Mouse (Mus musculus) layer of hippocampus, adult 8-10 months (tissue): ENCODE results near the gene Cyp2d11. TPM values are rescaled to one million over a fixed set of nuclear protein-coding genes. Genes with fewer than 3 reads are reported as not detected.

Source experiments
- DNase-seq, 2 experiments: peaks; one replicate each; pipeline ENCODE4 v3.0.0; 2022; ENCODE audit warnings: low spot score in 2 of 2
- total RNA-seq, 4 experiments: library from RNA; stranded (reverse); gene quantifications; 2 replicates each; pipeline ENCODE4 v1.2.4; 2022

Cyp2d11 gene
- total RNA-seq, 4 experiments from 2014 or later: 0.45 TPM; not detected in 3

DNA sequence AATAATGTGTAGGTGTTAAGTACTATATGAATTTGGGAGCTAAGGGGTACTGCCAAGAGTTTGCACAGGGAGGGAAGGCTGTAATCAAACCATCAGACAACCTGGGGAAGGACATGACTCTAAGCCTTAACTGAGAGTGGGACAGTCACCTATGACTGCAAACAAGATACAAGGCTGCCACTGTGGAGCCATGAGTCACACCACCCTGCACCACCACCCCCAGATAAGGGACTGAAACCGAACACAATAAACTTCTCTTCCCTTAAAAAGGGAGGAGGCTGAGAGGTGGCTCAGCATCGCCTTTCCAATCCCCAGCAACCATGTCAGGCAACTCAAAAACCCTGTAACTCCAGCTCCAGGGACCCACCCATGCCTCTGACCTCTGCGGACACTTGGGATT is 42.3 kb downstream of the Cyp2d11 start:
- DNase-seq: no peak

DNA sequence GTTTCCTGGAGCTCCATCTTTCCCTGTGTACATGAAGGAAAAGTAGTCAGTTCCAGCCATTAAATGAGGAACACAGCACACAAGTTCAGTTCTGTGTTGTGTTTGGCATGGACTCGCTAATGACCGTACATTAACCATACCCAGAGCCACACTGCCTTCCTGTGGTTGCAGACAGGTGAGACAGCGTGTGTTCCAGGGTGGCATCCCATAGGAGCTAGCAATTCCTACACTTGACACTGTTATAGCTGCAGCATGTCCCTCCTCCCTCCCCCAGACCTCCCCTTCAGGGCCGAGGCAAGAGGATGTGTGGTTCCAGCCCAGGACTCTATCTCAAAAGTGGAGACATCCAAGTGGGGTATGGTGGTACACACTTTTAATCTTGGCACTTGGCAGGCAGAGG is 43.5 kb downstream of the Cyp2d11 start:
- DNase-seq: no peak

DNA sequence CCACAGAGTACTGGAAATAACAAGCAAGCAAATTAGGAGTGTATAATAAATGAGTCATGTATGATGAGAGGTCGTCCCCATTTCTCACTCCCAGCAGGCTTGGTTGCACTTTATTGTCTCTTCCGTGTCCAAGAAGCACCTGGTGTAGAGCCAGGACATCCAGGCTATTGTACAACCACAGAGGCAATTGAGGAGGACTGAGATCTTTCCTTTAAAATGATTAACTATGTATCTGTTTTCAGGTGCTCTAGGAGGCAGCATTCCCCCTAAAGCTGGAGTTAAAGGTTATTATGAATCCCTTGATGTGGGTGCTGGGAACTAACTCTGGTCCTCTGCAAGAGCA is 44.9 kb downstream of the Cyp2d11 start:
- DNase-seq: no peak

DNA sequence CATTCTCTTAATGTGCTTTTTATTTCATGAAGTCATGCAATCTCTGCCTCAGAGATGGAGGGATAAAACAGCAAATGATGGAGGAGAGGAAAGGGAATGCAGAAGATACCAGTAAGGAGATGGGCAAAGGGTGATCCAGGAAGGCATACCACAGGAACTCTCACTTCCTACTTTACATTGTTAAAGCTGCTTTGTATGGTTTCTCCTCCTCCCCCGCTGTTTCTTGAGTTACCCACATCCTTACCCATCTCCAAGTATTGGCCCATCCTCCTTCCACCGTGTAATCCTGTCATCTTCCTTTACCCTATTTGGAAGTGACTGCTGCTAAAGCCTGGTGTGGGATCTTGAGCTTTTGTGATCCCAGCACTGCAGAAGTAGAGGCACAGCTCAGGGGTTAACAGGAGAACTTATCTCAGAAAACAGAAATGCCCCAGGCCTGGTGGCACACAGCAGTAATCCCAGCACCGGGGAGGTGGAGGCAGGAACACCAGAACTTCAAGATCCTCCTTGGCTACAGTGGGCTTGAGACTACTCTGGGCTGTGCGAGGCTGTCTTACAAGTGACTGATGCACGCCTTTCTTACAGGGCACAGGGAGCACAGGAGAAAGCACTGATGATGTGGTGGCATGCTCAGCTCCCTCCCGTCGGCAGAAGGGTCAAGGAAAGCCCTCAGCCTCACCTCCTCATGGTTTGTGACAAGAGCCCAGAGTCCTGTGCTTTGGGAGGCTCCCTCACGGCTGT is 45.4 kb downstream of the Cyp2d11 start:
- no peak for DNase-seq

DNA sequence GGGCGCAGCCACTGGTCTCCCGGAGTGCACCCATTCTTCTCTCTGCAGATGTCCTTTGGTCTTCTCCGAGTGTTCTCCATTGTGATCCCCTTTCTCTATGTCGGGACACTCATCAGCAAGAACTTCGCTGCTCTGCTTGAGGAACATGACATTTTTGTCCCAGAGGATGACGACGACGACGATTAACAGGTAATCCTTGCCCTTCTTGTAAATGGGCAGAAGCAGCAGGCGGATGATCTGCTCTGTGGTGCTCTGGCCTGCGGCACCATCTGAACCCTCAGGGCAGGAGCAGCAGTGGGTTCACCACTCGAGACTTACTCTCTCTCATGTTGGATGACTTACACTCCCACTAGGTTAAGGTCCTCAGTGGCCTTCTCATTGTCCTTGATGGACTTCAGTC is 46.0 kb downstream of the Cyp2d11 start:
- no peak for DNase-seq

DNA sequence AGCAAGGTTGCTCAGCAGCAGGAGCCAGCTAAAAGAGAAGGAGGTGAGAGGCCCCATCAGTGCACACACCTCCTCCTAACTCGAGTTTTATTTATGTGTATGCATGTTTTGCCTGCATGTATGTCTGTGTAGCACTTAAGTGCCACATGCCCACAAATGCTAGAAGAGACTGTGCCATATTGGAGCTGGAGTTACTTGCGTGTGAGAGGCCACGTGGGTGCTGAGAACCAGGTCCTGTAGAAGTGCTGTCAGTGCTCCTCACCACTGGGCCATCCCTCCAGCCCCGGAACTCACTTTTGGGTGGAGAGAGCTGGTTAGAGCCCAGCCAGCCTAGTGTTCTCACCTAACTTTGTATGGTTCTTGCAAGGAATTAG is 46.5 kb downstream of the Cyp2d11 start:
- DNase-seq: no peak

DNA sequence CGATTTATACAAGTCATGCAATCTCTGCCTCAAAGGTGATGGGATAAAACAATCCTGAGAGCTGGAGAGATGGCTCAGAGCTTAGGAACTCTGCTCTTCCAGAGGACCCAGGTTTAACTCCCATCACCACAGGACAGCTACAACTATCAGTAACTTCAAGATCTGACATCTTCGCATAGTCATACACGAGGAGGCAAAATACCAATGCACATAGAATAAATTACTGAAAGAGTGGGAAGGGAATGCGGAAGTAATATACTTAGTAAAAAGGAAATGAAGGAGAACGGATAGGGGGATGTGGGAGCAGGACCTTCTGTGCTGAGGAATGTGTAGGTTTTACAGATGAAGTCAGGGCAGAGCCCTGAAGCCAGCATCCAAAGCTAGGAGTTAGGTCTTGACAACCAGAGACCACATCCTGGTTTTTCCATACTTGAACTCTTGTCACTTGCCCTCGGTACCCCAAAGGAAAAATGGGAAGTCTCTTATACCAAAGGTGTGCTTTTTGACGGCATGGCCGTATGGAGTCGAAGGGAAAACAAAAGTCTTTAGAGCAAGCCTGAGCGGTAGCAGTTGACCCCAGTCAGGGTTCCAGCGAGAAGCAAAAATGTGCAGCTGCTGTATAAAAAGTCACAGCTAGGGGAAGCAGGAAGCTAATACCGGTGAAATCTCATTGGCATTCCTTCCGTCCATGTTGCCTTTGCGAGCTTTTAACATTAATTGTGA is 47.1 kb downstream of the Cyp2d11 start:
- DNase-seq: no peak

DNA sequence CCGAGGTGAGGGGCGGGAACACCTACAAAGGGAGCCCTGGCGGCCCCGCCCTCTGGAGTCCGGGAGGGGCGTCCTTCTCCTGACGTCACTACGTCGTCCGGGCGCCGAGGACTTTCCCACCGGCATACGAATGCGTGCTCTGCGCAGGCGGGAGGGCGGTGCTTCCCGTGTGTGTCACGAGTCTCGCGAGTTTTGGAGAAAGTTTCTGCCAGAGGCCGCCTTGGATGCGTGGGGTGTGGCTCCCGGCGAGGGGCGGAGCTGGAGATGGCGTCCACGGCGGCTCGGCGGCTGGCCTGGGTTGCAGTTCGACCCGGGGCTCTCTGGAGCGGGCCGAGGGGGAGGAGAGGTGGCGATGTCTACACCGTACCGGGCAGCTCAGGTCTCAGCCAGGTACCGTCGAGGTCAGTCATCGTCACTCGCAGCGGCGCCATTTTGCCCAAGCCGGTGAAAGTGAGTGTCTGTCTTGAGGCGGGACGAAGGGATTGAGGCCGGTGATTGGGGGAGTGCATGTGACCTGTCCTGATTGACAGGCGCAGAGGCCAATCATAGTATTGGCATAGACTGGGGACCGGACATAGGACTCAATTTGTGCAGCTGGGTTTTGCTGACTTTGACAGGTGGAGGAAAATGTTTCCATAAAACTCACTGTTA is 47.9 kb downstream of the Cyp2d11 start:
- peak; percentile 97 to 99 for DNase-seq

DNA sequence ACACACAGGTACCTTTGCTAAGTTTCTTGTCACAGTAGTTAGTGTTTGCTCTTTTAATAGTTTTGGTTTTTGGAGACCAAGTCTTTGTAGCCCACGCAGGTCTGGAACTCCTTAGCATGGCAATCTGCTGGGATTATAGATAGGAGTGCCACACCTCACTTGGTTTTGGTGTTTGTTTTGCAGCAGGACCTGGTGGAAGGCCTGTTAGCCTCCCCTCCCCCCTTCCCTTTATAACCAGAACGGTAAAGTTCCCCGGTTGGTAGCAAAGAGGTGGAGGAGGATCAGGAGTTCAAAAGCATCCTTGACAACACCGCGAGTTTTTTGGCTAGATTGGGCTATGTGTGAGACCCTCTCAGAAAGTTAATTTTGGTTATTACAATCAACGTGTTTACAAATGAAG is 48.9 kb downstream of the Cyp2d11 start:
- no peak for DNase-seq

DNA sequence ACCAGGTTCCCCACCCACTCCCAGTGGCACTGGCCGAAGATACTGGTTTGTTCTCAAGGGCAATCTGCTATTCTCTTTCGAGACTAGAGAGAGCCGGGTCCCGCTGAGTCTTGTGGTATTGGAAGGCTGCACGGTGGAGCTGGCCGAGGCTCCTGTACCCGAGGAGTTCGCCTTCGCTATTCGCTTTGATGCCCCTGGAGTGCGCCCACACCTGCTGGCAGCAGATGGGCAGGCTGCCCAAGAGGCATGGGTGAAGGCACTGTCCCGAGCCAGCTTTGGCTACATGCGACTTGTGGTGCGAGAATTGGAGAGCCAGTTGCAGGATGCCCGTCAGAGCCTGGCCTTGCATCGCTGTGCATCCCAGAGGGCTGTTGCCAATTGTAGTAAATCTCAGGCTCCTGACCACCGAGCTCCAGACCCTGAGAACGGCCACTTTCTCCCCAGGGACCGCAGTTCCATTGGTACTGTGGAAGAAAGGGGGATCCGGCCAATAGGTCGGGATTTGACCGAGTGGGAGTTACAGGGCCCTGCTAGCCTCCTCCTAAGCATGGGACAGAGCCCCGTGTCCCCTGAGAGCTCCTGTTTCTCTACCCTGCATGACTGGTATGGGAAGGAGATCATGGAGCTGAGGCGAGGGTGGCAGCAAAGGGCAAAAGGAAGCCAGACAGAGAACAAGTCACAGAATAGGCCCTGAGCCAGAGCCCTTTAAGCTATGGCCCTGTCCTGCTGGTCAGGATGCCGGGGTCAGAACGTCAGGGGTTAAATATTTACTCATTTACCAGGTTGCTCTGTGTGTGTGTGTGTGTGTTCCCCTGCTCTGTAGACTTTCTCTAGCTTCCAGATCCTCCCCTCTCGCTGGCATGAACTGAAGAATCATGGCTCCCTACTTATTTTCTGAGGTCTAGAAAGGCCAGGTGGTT is 50.2 kb downstream of the Cyp2d11 start:
- no peak for DNase-seq

DNA sequence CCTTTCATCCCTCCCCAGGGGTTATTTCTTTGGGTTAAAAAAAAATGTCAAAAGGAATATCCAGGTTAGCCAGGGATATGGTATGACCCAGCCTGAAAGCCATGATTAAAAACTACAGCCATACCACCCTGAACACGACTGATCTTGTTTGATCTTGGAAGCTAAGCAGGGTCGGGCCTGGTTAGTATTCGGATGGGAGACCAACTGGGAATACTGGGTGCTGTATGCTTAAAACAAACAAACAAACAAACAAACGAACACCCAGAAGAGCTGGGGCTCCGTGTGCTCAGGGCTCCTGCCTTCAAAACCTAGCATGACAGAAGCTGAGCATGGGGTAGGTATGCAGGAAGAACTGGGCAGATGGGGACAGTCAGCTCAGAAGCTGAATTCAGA is 51.3 kb downstream of the Cyp2d11 start:
- no peak for DNase-seq

DNA sequence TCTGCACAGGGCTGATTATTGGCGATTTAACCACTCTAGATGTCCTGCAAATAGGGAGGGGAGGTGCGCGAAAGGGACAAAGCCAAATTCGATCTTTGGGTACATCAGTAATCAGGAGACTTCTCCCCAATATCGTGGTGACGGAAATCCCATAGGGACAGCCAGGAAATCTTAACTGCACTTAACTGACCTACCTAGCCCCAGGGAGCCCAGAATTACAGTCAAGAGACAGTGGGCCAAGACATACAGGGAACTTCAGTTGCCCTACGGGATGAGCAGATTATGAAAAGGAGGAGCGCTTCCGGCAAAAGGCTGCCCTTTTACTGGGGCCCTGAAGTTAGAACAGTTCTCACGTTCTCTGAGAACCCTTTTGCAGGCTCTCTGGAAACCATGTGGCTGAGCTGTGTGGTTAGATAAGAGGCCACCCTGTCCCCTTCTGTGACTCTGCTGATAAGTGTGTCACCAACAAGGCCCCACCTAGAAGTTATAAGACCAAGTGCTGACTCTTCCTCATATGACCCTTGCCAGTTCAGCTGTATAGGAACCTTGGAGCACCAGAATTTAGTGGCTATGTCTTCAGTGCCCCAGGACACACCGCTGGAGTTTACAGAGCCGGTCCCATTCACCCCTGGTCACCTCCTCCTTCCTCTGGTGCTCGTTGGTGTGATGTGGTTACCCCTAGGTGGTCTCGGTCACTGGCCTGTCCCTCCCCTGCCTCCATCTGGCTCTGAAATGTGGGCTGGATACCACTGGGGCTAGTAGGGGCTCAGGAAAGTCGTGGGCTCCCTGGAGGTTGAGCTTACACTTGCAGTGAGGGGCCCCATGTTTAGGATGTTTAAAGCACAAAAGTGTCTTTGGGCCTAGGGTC is 51.9 kb downstream of the Cyp2d11 start:
- no peak for DNase-seq

DNA sequence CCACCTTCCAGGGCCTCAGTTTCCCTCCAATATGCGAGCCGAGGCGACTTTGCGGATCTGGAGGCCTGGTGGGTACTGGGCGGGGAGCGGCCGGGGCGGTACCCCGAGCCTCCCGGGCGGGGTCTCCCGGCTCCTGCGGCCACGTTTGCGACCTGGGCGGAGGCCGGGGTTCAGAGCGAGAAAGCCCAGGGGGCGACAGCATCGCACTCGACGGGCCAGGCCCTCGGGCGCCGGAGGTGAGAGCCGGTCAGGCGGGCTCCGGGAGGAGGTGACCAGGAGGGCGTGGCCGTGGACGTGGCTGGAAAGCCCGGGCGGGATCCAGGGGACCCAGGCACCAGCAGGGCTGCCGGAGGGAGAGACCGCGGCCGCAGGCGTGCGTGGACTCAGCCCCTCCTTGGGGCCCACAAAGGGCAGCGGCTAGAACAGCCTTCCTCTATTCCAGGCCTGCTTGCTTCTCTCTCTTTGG is 52.8 kb downstream of the Cyp2d11 start:
- DNase-seq: no peak

DNA sequence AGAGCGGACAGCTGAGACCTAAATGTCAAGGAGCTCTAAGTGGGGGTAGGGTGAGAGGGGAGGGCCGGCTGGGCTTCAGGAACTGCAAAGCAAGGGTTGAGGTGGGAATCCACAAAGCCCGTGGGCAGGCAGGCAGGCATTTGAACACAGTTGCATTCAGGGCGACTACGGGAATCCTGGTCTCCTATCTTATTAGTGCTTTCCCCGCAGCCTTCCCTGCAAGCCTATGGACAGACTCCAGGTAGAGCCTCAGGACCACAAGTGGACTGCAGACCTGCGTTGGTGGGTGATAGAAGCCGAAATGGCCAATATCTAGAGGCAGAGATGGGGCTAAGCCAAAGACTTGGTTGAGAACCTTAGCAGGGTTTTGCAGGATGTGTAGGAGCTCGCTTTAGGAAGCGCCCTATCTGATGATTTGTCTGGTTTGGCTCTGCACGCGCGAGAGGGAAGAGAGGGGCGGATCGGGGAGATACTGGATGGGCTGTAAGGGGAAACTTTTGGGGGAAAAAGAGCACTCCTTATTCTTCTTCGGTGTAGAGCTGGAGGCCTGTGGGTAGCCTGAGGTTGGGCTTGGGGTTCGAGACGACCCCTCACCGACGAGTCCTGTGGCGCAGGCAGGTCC is 53.3 kb downstream of the Cyp2d11 start:
- no peak for DNase-seq

DNA sequence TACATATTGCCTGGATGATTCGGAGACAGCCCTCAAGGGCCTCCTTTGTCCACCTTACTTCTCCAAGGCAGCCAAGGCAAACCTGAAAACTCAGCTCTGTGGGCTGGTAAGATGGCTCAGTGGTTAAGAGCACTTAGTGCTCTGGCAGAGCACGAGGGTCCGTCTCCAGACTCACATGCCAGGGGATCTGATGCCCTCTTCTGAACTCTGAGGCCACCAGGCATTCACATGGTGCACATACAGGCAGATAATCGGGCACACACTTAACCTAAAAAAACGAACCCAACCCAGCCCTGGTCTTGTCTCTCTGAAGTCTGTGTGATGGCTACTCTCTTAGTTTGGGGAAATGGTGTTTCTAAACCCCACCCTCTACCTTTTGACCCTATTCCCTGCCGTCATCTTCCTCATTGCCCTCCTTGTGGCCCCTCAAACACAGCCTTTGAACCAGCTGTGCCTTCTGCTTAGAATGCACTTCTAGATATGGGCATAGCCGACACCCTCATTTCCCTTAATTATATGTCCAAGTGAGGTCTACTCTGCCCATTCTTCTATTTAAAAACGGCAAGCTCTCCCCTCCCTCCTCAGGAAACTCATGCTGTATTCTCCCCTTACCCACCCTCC is 54.1 kb downstream of the Cyp2d11 start:
- DNase-seq: no peak
